Mouse (Mus musculus) intestine, postnatal 0 days (tissue): ENCODE measurements around the gene Oma1. TPM values are rescaled to one million over a fixed set of nuclear protein-coding genes. Genes with fewer than 3 reads are reported as not detected.

Experiments
- ATAC-seq: fragments of 200-750 bp; cut with Nextera tagmentation; 2 replicates; pipeline ENCODE4 v1.8.0; 2017; ENCODE audit warnings: mild to moderate bottlenecking, moderate TSS enrichment, moderate library complexity
- H3K27ac ChIP-seq: fragments of 300-500 bp; sonication (generic); 2 replicates; pipeline ENCODE4 v1.5.1; 2014; ENCODE audit warnings: mild to moderate bottlenecking, low read depth, low read length, moderate library complexity
- H3K27me3 ChIP-seq: fragments of 300-500 bp; sonication (generic); replicated peaks from 2 replicates; pipeline ENCODE4 v1.6.1; 2014; ENCODE audit warnings: low read length, mixed read lengths; ENCODE audit not compliant: control insufficient read depth, insufficient read depth
- H3K36me3 ChIP-seq: fragments of 300-500 bp; sonication (generic); 2 replicates; pipeline ENCODE4 v1.6.1; 2014; ENCODE audit warnings: mild to moderate bottlenecking, moderate library complexity; ENCODE audit not compliant: control insufficient read depth, insufficient read depth
- H3K4me1 ChIP-seq: fragments of 300-500 bp; sonication (generic); replicated peaks from 2 replicates; pipeline ENCODE4 v1.6.1; 2014; ENCODE audit warnings: antibody characterized with exemption, low read length, mixed read lengths; ENCODE audit not compliant: control insufficient read depth, insufficient read depth
- H3K4me2 ChIP-seq: fragments of 300-500 bp; sonication (generic); replicated peaks from 2 replicates; pipeline ENCODE4 v1.6.1; 2014; ENCODE audit warnings: low read depth, mild to moderate bottlenecking, moderate library complexity
- H3K4me3 ChIP-seq: fragments of 300-500 bp; sonication (generic); 2 replicates; pipeline ENCODE4 v1.5.1; 2014; ENCODE audit warnings: low read depth, low read length
- H3K9ac ChIP-seq: fragments of 300-500 bp; sonication (generic); 2 replicates; pipeline ENCODE4 v1.6.1; 2014; ENCODE audit warnings: mild to moderate bottlenecking, low read depth, low read length
- H3K9me3 ChIP-seq: fragments of 300-500 bp; sonication (generic); 2 replicates; pipeline ENCODE4 v1.6.1; 2016; ENCODE audit warnings: mixed run types; ENCODE audit not compliant: control insufficient read depth
- CTCF ChIP-seq: sonication (generic); IDR thresholded peaks from 2 replicates; pipeline ENCODE4 v1.5.1; 2016; ENCODE audit warnings: low read depth, mild to moderate bottlenecking, control low read depth, antibody characterized with exemption, moderate library complexity
- WGBS: fragments of 180-500 bp; shearing (Covaris S2); extraction: QIAGEN DNeasy Blood & Tissue Kit; methylation state at CpG from one replicate; pipeline ENCODE4 v1.1.7; 2014; 5-methylcytosine and 5-hydroxymethylcytosine counted together
- polyA plus RNA-seq: library from polyadenylated mRNA; unstranded; fragments of >200 nt; fragmentation: Nextera tagmentation; extraction: Ambion mirVana; gene quantifications from 2 replicates; pipeline ENCODE4 v1.2.1, GENCODE M21; 2015

Gene Oma1
- polyA plus RNA-seq, 1 experiment from 2014 or later: 12.7 TPM

- no peak for ATAC-seq
- Histone ChIP-seq H3K4me1 (no peaks in the 10 kb centered on the region), H3K4me3 (no peak overlapping the region), H3K9ac (no peak overlapping the region), H3K4me2 (no peak overlapping the region), H3K27me3 (no peaks in the 10 kb centered on the region), H3K36me3 (no peaks in the 10 kb centered on the region), H3K27ac (no peak overlapping the region), H3K9me3 (no peaks in the 10 kb centered on the region)
- WGBS: 48% methylated on average over 4 of the region's 4 CpGs
- no peak for TF ChIP-seq CTCF
These were observed 72.5 kb downstream of the Oma1 start for GRCm38 (mm10) chr4:103385835-103386787.

GRCm38 (mm10) chr4:103387292-103387691, 73.7 kb downstream of the Oma1 start:
- H3K4me2 ChIP-seq: no peak overlapping the region
- H3K36me3 ChIP-seq: no peaks in the 10 kb centered on the region
- ATAC-seq: no peak

GRCm38 (mm10) chr4:103388530-103389178, 75.0 kb downstream of the Oma1 start:
- ATAC-seq: no peak
- Histone ChIP-seq H3K4me2 (no peak overlapping the region), H3K36me3 (no peaks in the 10 kb centered on the region), H3K9me3 (no peaks in the 10 kb centered on the region), H3K4me1 (no peaks in the 10 kb centered on the region), H3K27me3 (no peaks in the 10 kb centered on the region), H3K4me3 (no peak overlapping the region), H3K27ac (no peak overlapping the region), H3K9ac (no peak overlapping the region)
- TF ChIP-seq CTCF: no peak
- WGBS: 56% methylated on average over 8 of the region's 8 CpGs

More at GRCm38 (mm10) chr4:103387292-103387691, 73.7 kb downstream of the Oma1 start:
- WGBS: 77% methylated on average over 3 of the region's 3 CpGs
- H3K9ac ChIP-seq: no peak overlapping the region
- H3K4me3 ChIP-seq: no peak overlapping the region
- H3K27ac ChIP-seq: no peak overlapping the region
- no peaks in the 10 kb centered on the region for H3K9me3 ChIP-seq
- no peaks in the 10 kb centered on the region for H3K27me3 ChIP-seq
- H3K4me1 ChIP-seq: no peaks in the 10 kb centered on the region
- no peak for TF ChIP-seq CTCF

GRCm38 (mm10) chr4:103389583-103389982, 76.0 kb downstream of the Oma1 start:
- Histone ChIP-seq H3K36me3 (no peaks in the 10 kb centered on the region), H3K4me1 (no peaks in the 10 kb centered on the region), H3K4me2 (no peak overlapping the region), H3K27me3 (no peaks in the 10 kb centered on the region), H3K27ac (no peak overlapping the region), H3K9me3 (no peaks in the 10 kb centered on the region), H3K9ac (no peak overlapping the region), H3K4me3 (no peak overlapping the region)
- WGBS: 38% methylated on average over 3 of the region's 3 CpGs
- TF ChIP-seq CTCF: no peak
- no peak for ATAC-seq

- H3K4me2 ChIP-seq: no peak overlapping the region
- TF ChIP-seq CTCF: no peak
- no peaks in the 10 kb centered on the region for H3K36me3 ChIP-seq
- H3K27me3 ChIP-seq: no peaks in the 10 kb centered on the region
- no peak overlapping the region for H3K4me3 ChIP-seq
- H3K27ac ChIP-seq: no peak overlapping the region
- ATAC-seq: no peak
- no peaks in the 10 kb centered on the region for H3K9me3 ChIP-seq
- no peaks in the 10 kb centered on the region for H3K4me1 ChIP-seq
- no peak overlapping the region for H3K9ac ChIP-seq
- 74% methylated on average over 2 of the region's 2 CpGs for WGBS
These were observed 76.9 kb downstream of the Oma1 start for GRCm38 (mm10) chr4:103390499-103390898.

- no peak for TF ChIP-seq CTCF
- no peaks in the 10 kb centered on the region for H3K36me3 ChIP-seq
- H3K9me3 ChIP-seq: no peaks in the 10 kb centered on the region
- H3K27ac ChIP-seq: no peak overlapping the region
- H3K4me2 ChIP-seq: no peak overlapping the region
- no peaks in the 10 kb centered on the region for H3K4me1 ChIP-seq
- WGBS: 88% methylated on average over 4 of the region's 4 CpGs
- no peak overlapping the region for H3K4me3 ChIP-seq
- no peak for ATAC-seq
- no peaks in the 10 kb centered on the region for H3K27me3 ChIP-seq
- H3K9ac ChIP-seq: no peak overlapping the region
These were observed 81.5 kb downstream of the Oma1 start for GRCm38 (mm10) chr4:103395066-103395465.
